Mouse (Mus musculus) 3134 (cell line): Measurements from ENCODE around the gene Ccdc77.
"Not testable (repeated sequence)": the region's sequence is repeated elsewhere in the genome, so short reads cannot be mapped to it uniquely, and the experiment has no call there.

Experiments
- DNase-seq: peaks from one replicate; pipeline ENCODE4 v3.0.0-alpha.2; 2011; ENCODE audit warnings: low spot score; ENCODE audit not compliant: insufficient read length; ENCODE audit errors: extremely low read depth

Gene Ccdc77

GRCm38 (mm10) chr6:120312443-120312842, 51.7 kb downstream of the Ccdc77 start:
- no peak for DNase-seq

GRCm38 (mm10) chr6:120309787-120310186, 54.4 kb downstream of the Ccdc77 start:
- no peak for DNase-seq

GRCm38 (mm10) chr6:120309338-120309737, 54.8 kb downstream of the Ccdc77 start:
- DNase-seq, result no peak

DNA sequence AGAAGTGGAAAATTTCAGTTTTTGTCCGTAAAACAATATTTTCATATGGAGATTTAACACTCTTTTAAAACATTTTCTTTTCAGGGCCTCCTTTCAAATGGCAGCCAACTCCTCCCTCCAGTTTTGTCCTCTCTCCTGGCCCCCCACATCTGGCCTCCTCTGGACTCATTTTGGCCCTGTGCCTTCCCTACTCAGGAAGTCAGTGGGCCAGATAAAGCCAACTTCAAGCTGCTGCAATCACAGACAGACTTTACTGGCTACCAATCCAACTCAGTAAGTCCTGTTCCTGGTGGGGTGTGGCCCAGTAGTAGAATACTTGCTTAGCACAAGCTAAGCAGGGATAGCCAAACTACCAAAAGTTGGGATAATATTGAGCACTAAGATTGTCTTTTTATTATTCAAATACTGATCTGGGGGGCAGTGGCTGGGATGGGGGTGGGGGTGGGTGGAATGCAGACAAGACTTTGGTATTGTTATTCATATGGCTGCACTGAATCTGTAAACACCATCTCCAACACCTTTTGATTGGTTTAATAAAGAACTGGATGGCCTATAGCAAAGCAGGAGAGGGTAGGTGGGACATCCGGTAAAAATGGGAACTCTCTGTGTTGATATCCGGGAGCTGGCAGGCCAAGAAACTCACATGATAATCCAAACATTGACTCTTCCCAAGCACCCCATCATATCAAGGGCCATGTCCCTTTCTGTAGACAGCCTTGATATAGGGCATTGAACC, 57.1 kb downstream of the Ccdc77 start:
- DNase-seq, result no peak

DNA sequence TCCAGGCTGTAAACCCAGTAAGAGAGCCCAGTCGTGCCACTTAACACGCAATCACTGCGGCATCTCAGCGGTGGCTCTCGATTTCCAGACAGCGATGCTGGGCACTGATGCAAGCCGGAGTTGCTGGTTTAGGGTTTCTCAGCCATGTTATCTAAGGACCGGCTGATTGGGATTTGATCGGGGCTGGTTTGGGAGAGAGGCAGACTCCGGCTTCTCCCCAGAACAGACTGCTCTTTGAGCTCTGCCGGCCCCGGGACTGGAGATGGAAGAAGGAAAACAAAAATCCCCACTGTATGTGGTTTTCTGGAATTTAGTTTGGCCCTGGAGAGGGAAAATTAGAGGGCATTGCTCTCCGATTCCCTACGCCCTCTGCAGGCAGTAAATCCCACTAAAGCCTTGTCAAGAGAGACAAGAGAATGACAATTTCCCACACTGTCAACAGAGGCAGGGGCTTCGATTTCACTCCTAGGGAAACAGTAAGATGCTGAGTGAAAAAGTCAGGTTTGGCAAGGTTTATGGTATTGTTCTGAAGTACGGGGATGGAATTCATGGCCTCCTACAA, 61.3 kb downstream of the Ccdc77 start:
- DNase-seq, result no peak

GRCm38 (mm10) chr6:120301137-120301536, 63.0 kb downstream of the Ccdc77 start:
- DNase-seq, result no peak

GRCm38 (mm10) chr6:120296589-120296988, 67.6 kb downstream of the Ccdc77 start:
- DNase-seq, result not testable (repeated sequence)

DNA sequence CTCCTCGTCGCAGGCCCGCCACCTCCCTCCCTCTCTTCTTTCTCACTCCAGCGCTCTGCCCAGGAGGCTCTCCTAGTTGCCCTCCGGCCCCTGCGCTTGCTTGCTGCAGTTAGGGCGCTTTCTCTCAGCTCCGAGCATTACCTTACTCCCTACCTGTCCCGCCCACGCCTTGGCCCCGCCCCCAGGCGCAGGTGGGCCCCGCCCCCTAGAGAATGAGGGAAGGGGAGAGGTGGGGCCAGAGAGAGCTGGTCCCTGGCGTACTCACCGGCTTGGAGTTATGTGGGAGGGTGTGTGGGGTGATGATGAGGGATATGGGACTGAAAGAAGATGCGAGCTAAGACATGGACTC, 69.4 kb downstream of the Ccdc77 start:
- no peak for DNase-seq

GRCm38 (mm10) chr6:120294056-120294784, 70.0 kb downstream of the Ccdc77 start, which contains the start of the genes D330020A13Rik and B4galnt3:
TSS of gene D330020A13Rik (plus strand) at chr6:120294364.
TSS of gene B4galnt3 (minus strand) at chr6:120294559.
- no peak for DNase-seq

DNA sequence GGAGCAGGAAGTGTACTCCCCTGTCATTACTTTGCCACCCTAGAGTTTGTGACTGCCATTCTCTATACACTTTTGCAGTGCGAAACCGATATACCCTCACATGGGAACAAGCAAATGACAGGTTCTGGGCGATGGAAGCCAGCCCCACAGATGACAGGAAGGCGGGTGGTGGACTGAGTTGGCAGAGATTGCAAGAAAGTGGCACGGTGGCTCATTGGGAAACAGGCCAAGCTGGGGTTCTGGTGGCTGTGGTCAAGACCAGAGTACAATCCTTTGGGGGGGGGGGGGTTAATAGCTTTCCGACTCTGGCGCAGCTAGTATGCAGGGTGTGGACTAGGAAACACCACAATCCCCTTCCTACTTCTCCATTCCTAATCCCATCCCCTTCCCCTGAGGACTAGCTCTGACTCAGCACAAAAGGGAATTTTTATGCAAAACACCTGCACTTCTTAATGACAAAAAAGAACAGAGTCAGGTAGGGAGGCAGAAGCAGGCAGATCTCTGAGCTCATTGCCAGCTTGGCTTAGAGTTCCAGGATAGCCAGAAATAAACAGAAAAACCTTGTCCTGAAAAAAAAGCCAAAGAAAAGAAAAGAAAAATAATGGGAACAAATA, 72.7 kb downstream of the Ccdc77 start:
- DNase-seq, result no peak

DNA sequence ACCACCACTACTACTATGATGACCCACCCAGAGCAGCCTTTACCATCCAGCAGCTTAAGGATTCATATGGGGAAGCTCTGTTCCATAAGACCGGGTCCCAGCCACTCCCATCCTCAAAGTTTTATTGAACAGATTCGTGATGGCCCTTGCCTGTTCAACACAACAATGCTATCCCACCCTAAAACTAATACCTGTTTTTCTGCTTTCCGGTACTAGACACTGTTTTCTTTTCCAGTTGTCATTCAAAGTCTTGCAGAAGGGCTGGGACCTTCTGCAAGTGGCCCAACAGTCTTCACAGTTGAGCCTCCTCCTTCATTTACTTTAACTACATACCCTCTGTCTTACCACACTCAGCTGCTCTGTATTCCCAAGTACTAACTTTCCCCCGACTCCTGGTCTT, 74.7 kb downstream of the Ccdc77 start:
- no peak for DNase-seq

GRCm38 (mm10) chr6:120288541-120288940, 75.6 kb downstream of the Ccdc77 start:
- DNase-seq, result no peak

DNA sequence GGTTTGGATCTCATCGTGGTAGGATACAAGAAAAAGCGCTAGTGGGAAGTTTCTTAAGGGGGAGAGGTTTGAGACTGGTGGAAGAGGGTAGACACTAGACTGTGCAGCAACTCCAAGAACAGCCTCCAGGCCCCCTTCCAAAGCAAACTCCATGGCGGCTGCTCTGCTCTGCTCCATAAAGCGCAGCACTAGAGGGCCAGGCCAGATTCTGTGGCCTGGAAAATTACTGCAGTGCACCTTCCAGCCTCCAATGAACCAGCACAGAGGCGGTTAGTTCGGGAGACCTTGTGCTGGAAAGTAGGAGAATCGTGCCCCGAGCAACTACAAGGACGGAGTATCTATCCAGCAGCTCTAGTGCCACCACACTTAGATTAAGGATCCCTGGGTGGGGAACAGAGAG, 76.9 kb downstream of the Ccdc77 start:
- DNase-seq, result no peak

DNA sequence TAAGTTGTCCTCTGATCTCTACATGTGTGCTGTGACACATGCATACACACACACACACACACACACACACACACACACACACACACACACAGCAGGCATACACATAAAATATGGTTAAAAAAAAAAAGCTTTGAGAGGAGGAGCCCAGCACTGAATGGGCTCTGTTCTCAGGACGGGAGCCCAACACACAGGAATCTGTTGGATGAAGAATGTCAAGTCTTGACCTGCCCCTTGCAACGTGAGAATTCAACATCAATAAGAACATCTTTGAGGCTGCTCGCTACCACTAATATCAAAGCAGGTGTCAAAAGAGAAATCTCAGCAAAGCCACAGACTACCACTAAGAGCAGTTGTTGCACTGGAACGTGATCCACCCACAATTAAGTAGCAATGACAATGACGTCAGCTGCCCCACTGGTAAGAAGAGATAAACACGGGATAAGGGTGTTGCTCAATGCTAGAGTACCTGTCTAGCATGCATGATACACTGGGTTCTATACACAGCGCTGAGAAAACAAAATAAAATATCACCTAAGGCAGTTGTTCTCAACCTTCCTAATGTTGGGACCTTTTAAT, 87.2 kb downstream of the Ccdc77 start:
- DNase-seq, result no peak

- peak; percentile 32 for DNase-seq
Measured at GRCm38 (mm10) chr6:120275301-120275700, 88.9 kb downstream of the Ccdc77 start.

DNA sequence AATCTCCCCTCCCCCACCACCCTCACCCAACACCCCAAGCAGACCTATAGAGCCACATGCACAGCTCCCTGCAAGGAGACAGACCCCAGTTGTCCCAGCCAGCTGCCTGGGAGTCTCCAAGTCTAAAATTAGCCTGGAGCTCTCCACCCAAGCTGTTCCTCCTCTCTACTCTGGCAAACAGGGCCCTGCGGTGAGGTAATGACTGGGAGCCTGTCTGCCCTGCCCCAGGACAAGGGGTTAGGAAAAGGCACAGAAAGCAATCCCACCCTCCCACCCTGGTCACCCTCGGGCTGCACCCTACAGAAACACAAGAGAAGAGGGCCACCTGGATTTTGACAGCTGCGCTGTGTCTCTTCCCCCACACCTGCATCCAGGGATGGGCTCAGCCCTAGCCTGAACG, 89.3 kb downstream of the Ccdc77 start:
- DNase-seq, result no peak
